Mouse (Mus musculus): ENCODE results near the gene Gng2. TPM values are rescaled to one million over a fixed set of nuclear protein-coding genes. Genes with fewer than 3 reads are reported as not detected.

The Gng2 gene
- 15.9 and 21.1 TPM in 2 replicates for polyA plus RNA-seq (2015; fragmentation: Nextera tagmentation; extraction: Ambion mirVana)

GRCm38 (mm10) chr14:19977271-19978024 lies at the start of gene Gng2:
Gng2 (minus strand) TSS chr14:19977627.

DNA sequence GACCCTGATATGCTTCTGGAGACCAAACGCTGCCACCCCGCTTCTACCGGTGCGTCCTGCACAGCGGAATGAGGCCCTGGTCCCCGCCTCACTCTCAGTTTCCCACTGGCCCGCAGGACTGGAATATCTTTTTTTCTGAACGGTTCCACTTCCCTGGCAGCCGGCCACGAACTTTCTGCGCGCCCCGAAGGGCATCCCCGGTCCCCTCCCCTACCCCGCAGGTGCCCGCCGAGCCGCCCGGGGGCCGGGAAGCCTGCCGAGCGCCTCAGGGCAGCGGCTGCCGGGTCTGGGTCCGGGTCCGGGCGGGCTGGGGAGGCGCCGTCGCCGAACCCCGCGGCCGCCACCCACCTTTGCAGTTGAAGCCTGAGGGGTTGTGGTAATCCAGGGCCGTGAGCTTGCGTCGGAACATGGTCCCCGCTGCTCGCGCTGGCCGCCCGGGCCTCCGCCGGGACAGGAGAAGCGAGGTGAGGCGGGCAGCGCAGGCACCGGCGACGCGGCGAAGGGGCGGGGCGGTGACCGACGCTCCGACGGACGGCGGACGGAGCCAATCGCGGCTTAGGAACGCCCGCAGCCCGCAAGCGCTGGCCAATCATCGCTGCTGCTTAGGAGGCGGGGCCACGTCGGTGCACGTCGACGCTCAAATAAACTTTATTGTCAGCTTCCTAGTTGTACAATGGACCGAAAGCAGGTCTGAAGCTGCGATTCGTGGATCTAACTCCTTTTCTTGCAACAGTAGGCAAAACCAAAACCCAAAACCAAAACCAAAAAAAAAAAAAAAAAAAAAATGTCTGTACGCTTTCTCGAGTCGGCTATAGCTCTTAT lies 153.9 kb downstream of the Gng2 start, which contains the start of gene Rtraf:
Gene Rtraf (minus strand): TSS at position 504 of the 822 bp plus-strand sequence.

Other genes with a start within 250 kb of the Gng2 start
- 55.1 and 56.3 TPM in 2 replicates for gene Nid2, start 226.4 kb downstream of the Gng2 start, polyA plus RNA-seq (2015; fragmentation: Nextera tagmentation; extraction: Ambion mirVana)
- 174 and 177 TPM in 2 replicates for gene Rtraf, start 153.8 kb downstream of the Gng2 start, polyA plus RNA-seq (2015; fragmentation: Nextera tagmentation; extraction: Ambion mirVana)
- 6.8 and 8.5 TPM in 2 replicates for gene Saysd1, start 160.9 kb upstream of the Gng2 start, polyA plus RNA-seq (2015; fragmentation: Nextera tagmentation; extraction: Ambion mirVana)
- gene Kcnk5, start 204.2 kb upstream of the Gng2 start, polyA plus RNA-seq (2015; fragmentation: Nextera tagmentation; extraction: Ambion mirVana), result 1.0 and 1.5 TPM in 2 replicates

Data from skeletal muscle tissue, postnatal 0 days (tissue).